Mouse (Mus musculus): ENCODE data around the gene Nalcn.
"Not testable (repeated sequence)": the region's sequence is repeated elsewhere in the genome, so short reads cannot be mapped to it uniquely, and the experiment has no call there.

The Nalcn gene

DNA sequence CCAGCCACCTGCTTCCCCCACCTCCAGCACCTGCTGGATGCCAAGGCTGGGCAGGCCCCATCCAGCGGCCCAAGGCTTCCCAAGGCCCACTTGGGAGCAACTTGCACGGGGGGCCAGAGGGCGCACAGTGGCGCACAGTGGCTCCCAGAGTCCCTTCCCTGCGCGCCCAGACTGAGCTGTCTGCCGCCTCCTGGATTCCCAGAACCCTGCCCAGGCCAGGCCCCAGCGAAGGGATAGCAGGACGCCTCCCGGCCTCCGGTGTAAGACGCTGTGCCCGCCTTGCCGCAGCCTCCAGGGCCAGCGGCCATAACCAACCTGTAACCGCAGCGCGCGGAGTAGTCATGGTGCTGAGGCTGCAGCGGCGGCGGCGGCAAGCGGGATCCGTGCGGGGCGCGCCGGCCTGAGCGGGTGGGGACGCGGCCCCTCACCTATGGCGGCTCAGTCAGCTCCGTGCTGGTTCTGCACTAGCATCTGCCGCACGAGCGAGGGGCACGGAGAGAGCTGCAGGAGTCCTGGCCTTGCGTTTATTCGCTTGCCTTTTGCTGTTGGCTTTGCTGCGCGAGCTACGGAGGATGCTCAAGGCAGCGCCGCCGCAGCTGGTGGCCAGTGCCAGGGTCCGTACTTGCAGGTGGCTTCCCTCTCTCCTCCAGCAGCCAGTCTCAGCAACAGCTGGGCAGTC lies at the start of gene Nalcn:
TSS of gene Nalcn (minus strand) at position 644 of the 679 bp plus-strand sequence.
- DNase-seq (ENCODE audit: low read depth, low spot score): no peak

DNA sequence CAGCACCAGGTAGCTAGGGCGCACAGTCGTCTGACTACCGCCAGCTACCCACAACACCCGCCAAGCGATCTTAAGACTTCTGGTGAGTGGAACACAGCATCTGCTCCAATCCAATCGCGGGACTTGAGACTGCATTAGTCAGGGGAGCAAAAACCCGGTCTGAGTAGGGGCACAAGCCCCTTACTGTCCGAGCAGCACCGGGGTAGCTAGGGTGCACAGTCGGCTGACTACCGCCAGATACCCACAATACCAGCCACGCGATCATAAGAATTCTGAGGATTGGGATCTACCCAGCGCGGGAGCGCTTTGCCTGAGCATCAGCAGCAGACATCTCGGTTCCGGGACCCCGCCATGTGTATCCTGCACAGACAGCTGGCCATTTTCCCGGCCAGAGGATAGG lies 44.1 kb upstream of the Nalcn start:
- DNase-seq (ENCODE audit: low read depth, low spot score): not testable (repeated sequence)

DNA sequence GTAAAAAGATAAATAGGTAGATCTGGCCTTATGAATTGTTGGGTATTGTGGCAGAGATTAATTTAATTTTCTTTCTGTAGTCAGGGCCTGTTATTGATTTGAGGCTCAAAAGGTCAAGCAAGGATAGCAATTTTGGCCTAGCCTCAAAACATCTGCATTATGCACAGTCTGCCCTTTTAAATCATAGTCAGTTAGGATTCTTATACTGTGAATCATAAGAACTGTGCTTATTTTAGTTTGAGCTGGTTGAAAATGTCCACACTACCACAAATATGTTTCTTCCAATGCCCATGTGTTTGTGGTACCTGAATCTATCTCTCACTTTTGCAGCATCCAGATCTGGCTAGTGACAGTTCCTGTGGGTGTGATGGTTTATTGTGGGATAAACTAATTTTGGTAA lies 37.5 kb upstream of the Nalcn start:
- DNase-seq (ENCODE audit: low read depth, low spot score): no peak

DNA sequence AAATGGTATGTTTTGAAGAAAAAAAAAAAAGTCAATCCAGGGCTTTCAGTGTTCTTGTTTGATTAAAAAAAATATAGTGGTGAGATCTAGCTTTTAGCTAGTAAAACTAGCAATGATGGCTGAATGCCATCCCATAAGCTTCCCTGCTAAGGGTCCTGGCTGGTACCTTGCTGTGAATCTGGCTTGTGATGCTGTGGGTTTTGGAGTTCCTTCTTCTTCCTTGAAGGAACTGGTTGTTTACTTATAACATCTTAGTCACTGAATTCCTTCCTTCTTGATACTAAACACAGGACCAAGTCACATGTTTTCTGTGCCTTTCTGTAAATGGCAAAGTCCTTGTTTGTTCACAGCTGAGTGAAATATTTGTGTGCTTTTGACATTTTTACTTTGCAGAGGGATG lies 36.3 kb upstream of the Nalcn start:
- no peak for DNase-seq (ENCODE audit: low read depth, low spot score)

DNA sequence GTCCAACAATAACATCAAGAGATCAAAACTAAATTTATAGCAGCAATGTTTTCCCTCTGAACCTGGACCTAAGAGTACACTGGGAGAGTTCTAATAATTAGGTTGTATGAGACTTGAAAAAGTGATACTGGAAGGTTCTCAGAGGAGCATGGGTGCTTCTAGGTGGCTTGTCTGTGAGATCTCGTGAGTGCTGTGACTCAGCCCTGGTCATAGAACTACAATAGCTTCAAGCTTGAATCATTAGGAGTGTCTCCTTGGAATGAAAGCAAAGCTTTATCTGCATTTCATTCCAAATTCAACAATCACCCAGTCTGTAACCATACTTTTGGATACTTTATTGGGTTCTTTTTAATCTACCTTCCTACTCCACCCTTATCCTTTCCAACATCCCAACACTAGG lies 35.4 kb upstream of the Nalcn start:
- no peak for DNase-seq (ENCODE audit: low read depth, low spot score)

DNA sequence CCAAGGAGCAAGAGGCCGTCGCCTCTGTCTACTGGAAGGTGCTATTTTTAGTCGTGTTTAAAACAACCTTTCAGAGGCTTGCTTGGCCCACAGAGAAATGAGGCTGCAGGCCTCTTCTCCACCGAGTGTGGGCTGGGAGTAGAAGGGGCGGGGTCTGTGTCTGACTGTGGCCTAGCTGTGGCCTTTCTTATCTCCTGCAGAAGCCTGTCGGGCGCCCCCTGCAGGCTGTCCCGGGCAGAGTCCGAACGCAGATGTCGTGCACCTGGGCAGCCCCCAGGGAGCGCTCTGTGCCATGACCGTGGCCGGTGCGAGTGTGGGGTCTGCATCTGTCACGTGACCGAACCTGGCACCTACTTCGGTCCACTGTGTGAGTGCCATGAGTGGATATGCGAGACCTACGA lies 34.1 kb upstream of the Nalcn start:
- no peak for DNase-seq (ENCODE audit: low read depth, low spot score)

DNA sequence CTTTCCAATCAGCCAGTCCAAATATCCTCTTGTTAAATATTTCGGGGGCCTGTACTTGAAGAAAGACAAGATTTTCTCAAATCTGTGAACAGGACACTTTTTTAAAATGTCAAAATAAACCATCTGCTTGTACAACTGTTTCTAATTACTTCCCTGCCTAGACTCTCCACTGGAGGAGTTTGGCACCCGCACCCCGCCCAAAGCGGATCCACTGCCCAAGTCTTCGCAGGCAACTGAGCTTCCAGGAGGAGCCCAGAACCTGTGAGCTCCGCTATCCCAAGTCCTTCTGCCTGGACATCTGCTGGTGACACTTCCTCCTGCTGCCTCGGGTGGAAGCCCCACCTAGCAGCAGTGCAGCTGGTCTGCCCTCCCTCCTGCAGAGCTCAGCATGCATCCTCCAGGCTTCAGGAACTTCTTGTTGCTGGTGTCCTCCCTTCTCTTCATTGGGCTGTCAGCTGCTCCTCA lies 33.0 kb upstream of the Nalcn start, which contains the start of gene Itgbl1:
TSS of gene Itgbl1 (plus strand) at position 51 of the 465 bp plus-strand sequence.
- no peak for DNase-seq (ENCODE audit: low read depth, low spot score)

DNA sequence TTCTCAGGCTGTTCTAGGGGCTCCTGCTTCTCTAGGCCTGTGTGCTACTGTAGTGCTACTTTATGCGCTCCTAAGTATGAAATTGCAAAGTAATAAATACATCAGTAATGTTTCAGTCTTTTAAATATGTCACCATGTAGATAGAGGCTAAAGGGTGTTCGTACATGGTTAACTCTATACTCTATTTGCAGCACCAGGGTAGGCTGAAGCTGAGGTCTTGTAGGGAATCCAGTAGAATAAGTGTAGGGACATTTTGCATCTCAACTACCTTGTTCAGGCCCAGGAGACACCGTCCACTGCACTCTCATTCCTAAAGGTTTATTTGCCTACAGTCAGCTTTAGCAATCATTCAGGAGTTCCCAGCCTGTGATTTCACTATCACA lies 227 bp upstream of the Nalcn start:
- DNase-seq (ENCODE audit: low read depth, low spot score): no peak

DNA sequence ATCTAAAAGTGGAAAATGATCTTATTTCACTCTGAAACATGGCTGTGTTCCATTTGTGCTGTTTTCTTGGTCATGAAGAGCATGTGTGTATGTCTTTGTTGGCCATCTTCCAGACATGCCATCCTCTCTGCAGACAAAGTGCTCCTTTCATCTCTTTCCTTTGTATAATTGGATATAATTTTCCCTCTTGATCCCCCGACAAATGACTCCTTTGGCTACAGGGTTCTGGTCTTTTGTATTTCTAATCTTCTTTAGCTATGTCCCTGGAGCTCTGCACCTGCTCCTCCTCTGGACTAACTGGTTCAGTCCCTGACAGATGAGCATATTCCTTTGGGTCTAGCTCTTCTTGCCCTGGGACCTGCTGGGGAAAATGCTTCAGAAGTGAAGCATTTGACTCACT lies 4.0 kb downstream of the Nalcn start:
- DNase-seq (ENCODE audit: low read depth, low spot score): no peak

DNA sequence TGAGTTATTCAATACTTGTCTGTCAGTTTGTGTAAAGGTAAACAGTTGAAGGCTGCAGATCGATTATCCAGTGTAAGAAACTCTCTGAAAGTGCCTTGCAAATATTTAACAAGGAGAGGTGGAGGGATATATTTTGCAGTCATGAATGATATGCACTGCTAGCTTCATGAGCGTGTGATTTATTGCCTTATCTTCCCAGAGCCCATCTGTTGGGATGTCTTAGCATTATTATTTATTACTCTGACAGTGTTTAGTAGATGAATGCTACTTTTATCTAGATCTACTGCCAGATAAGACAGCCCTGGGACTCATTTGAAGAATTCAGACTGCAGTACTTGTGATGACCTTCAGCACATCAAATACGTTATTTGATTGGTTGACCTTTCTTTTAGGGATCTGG lies 31.7 kb downstream of the Nalcn start:
- no peak for DNase-seq (ENCODE audit: low read depth, low spot score)

DNA sequence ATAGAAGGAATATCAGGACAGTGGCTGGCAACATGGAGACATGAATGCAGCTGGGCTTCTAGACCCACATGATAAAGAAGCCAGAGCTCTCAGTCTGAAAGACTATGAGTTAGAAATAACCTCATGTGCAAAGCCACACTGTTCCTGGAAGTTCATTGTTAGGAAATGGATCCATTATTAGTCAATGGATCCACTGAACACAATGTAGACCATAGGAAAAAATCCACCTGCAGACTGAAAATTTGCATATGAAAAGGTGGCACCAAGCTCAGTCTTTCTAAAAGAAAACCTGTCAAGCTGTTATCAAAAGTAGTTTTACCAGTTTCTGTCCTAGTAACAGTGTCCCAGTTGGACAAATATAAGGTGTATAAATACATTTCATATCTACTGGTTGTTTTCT lies 39.5 kb downstream of the Nalcn start:
- DNase-seq (ENCODE audit: low read depth, low spot score): no peak

DNA sequence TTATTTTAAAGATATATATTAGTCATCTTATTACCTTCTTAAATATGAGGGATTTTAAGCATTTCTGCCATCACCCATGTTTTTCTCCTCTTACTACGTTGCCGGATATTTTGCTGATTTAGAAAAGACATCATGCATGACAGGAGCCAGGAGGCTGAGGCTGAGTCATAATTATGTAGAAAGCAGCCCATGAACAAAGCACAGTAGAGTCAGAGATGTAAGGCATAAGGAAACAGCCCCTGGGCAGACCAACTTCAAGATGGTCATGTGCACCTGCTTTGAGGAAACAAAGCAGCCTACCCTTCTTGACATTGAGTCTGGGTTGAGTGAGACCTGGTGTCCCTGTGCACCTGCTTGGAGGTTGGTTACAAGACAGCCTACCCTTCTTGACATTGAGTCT lies 44.5 kb downstream of the Nalcn start:
- no peak for DNase-seq (ENCODE audit: low read depth, low spot score)

DNA sequence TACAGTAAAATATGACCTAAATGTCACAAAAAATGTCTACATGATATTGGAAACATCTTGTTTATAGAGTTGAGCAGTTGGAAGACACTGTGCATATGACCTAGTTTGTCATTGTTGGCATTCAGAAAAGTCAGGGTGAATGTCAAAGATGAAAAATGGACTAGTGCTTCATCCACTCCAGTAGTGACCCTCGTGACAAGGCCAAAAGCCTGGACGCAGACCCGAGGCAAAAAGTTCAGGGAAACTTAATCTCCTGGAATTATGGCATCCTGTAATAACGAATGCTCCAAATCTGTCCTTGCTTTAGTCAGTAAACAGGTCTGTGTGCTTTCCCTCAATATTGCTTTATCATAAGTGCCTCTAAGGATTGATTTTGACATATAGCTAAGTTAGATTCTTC lies 51.6 kb downstream of the Nalcn start:
- DNase-seq (ENCODE audit: low read depth, low spot score): no peak

DNA sequence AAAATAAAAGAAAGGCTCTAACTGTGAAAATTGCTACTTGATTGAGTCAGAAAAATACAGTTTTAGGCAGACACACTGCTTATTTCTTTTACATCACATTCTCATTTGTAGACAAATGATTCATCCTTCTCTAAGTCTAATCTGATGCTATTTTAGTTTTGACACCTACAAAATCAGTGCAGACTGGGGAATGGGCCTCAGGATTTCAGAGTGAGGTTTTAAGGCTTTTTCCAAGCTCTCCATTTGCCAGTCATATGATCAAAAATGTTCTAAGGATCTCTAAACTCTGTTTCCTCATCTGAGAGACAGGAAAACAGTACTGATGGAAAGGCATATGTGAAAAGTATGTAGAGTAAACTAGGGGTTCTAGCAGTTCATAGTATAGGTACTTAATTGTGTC lies 52.0 kb downstream of the Nalcn start:
- no peak for DNase-seq (ENCODE audit: low read depth, low spot score)

DNA sequence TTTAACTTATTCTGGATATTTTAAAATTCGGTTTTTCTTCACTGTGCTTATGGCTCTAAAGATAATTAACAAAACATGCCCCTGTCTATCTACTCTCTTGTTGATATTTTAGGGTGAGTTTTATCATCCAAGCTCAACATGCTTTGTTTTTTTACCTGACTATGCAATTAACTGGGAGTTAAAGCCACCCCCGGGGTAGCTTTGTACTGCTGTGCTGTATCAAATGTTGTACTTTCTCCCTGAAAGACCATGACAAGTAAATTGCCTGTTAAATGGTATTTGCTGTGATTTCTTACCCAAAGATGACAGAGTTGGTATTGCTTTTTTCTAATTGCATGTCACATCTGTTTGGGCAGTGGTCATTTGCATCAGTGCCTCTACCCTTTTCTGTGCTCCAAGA lies 60.3 kb downstream of the Nalcn start:
- no peak for DNase-seq (ENCODE audit: low read depth, low spot score)

DNA sequence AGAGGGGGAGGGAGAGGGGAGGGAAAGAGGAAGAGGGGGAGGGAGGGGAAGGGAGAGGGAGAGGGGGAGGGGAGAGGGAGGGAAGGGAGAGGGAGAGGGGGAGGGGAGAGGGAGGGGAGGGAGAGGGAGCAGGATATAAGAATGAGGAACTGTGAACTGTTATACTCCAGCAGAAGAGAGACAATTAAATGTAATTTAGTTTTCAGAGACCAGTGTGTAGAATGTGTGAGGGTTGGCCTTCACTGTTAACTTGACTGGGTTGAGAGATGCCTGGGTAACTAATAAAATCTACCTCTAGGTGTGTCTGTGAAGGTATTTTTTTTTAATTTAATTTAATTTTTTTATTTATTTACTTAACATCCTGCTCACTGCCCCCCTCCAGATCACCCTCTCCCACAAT lies 71.4 kb downstream of the Nalcn start:
- DNase-seq (ENCODE audit: low read depth, low spot score): no peak

DNA sequence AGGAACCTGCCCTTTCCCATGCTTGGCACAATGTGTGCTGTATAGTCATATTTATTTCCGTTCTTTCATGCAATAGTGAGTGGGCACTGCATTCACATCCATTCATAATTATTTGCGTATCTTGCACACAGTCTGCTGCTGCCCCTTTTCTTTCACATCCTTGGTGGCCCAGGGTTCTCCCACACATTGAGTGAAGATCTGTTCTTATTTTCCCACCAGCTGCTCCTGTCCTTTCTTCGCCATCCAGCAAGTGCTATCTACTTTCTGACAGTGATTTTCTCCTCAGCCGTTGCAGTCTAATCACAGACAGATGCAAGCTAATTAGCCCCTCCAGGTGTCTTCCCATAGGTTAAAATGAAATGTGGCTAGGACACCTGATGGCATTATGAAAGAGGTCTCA lies 72.0 kb downstream of the Nalcn start:
- no peak for DNase-seq (ENCODE audit: low read depth, low spot score)

DNA sequence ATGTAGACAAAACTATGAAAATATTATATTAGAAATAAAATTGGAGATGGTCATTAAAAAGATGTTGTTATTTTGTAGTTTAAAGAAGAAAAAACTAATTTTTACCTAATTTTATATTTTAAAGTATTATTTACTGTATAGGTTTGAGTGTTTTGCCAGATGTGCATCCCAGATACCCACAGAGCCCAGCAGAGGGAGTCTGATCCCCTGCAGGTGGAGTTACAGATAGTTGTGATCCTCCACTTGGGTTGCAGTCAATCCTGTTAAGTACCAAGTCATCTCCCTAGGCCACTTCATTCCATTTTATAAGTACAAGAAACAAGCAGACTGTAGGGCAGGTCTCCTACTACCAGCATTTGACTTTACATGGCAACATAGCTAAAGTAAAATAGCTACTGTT lies 84.6 kb downstream of the Nalcn start:
- DNase-seq (ENCODE audit: low read depth, low spot score): no peak

DNA sequence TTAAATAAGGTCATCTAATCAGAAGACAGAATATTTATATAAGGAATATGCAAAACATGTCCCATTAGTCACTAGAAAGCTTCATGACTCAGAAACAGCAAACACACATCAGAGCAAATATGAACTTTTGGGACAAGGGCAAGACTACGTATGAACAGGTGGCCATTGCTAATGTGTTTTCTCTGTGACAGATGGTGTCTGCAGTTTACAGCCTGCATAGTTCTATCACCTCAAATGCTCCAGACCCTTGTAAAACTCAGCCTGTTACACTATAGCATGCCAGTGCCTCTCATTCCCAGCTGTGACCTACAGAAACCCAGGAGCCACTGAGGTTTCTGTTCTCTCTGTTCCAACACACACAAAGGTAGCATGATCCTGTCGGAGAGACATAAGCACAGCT lies 91.3 kb downstream of the Nalcn start:
- no peak for DNase-seq (ENCODE audit: low read depth, low spot score)

DNA sequence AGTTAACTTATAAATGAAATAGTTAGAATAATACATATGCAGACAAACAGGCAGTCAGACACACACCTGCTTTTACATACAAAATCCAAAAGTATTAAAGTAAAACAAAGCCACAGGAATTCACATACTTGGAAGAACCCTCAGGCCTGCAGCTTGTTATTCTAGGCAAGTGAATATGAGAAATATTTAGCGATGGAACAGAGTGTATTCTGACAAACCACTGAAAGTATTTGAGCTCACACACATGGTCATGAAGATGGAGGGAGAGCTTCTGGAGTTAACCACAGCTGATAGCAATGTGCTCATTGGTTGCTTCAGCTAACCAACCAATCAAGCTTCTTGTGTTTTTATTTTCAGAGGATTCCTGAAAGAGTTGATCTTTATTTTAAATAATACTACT lies 93.9 kb downstream of the Nalcn start:
- DNase-seq (ENCODE audit: low read depth, low spot score): no peak

DNA sequence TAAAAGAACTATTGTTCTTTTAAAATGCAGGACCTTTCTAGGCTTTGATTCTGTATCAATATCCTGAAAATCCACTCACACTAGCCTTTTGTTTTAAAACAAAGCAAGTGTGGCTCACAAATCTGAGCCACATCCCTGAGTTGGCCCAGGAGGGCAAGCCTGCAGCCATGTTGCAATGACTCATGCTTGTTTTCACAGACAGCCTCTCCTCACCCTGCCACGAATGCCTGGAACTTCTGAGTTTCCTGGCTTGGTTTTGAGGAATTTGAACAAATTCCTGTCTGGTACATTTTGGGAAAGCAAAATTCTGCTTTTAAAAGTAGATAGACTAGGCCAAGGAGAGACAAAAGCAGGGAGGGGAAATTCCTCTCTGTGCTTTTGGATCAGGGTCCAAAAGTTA lies 95.7 kb downstream of the Nalcn start:
- DNase-seq (ENCODE audit: low read depth, low spot score): no peak

DNA sequence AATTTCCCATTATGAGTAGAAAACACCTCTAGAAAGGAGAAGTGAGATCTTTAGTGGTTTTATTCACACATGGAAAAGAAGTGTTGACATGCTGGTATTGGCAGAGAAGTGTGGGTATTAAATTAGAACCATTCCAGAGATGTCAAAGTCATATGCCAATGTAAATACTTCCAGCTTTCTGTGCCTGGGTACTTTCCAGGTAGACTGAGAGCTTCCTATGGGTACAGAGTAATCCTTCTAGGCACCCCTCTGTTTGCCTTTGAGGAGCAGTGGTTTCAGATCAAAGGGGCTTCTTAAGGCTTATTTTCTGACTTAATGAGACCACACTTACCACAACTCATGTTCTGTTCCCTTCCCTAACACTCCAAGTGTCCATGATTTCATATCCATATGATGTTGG lies 97.8 kb downstream of the Nalcn start:
- DNase-seq (ENCODE audit: low read depth, low spot score): no peak

DNA sequence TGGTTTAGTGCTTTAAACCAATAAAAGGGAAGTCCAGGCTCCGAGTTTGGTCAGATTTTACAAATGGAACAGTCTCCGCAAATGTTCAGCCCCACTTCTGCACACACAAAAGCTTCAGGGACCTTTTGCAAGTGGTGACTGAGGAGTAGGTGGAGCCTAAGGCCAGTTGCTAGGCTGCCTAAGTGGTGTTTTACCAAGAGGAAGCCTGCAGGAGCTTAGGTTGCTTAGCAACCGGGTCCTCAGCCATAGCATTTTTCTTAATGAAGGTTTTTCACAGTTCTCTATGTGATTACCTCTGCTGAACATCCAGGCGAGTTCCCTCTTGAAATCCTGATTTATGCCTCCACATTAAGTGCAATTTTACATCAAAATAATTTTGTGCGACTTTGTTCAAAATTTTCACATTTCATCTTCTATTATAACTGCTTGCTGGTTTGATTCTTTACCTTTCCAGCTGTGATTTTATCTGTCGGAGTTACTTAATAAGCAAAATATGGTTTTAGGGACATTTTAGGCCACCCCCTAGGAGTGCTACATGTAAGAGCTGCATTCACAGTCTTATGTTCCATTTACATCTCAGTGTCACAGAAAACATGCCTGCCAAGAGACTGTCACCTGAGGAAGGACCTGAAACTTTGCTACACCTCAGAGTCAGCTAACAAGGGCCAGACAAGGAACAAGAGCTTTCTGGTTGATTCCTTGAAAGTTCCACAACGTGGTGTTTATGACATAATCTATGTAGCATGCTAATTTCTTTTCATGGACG lies 113.4 kb downstream of the Nalcn start:
- no peak for DNase-seq (ENCODE audit: low read depth, low spot score)
